Mouse (Mus musculus) limb, embryonic 11.5 days (tissue): ENCODE results near the gene Pigb. TPM values are rescaled to one million over a fixed set of nuclear protein-coding genes. Genes with fewer than 3 reads are reported as not detected.
A peak's percentile ranks its signal among the peaks of the same experiment; 100 is the strongest.

ENCODE experiments used
- ATAC-seq: fragments of 200-750 bp; cut with Nextera tagmentation; 2 replicates; pipeline ENCODE4 v1.8.0; 2017; ENCODE audit warnings: low read depth; ENCODE audit not compliant: insufficient number of reproducible peaks, low FRiP score, low TSS enrichment
- DNase-seq: peaks from one replicate; pipeline ENCODE4 v3.0.0-alpha.2; 2015; ENCODE audit warnings: low spot score
- H3K27ac ChIP-seq: fragments of 300-500 bp; sonication (generic); replicated peaks from 2 replicates; pipeline ENCODE4 v1.5.1; 2014; ENCODE audit warnings: low read depth, mild to moderate bottlenecking, low read length
- H3K27me3 ChIP-seq: fragments of 300-500 bp; sonication (generic); 2 replicates; pipeline ENCODE4 v1.6.1; 2014; ENCODE audit warnings: mild to moderate bottlenecking, low read length, mixed read lengths; ENCODE audit not compliant: control insufficient read depth, insufficient read depth
- H3K36me3 ChIP-seq: fragments of 300-500 bp; sonication (generic); 2 replicates; pipeline ENCODE4 v1.6.1; 2014; ENCODE audit warnings: mild to moderate bottlenecking, low read length, moderate library complexity, mixed read lengths; ENCODE audit not compliant: control insufficient read depth, insufficient read depth
- H3K4me1 ChIP-seq: fragments of 300-500 bp; sonication (generic); 2 replicates; pipeline ENCODE4 v1.6.1; 2014; ENCODE audit warnings: low read length, mixed read lengths; ENCODE audit not compliant: control insufficient read depth, insufficient read depth
- H3K4me2 ChIP-seq: fragments of 300-500 bp; sonication (generic); 2 replicates; pipeline ENCODE4 v1.6.1; 2014; ENCODE audit warnings: low read depth, mild to moderate bottlenecking, moderate library complexity; ENCODE audit not compliant: severe bottlenecking
- H3K4me3 ChIP-seq: fragments of 300-500 bp; sonication (generic); 2 replicates; pipeline ENCODE4 v1.5.1; 2014; ENCODE audit warnings: low read depth, low read length
- H3K9ac ChIP-seq: fragments of 300-500 bp; sonication (generic); 2 replicates; pipeline ENCODE4 v1.6.1; 2014; ENCODE audit warnings: mild to moderate bottlenecking, low read length
- H3K9me3 ChIP-seq: fragments of 300-500 bp; sonication (generic); 2 replicates; pipeline ENCODE4 v1.6.1; 2016; ENCODE audit warnings: low read length; ENCODE audit not compliant: control insufficient read depth
- WGBS: fragments of 180-500 bp; shearing (Covaris S2); extraction: QIAGEN DNeasy Blood & Tissue Kit; methylation state at CpG from one replicate; pipeline ENCODE4 v1.1.7; 2014; 5-methylcytosine and 5-hydroxymethylcytosine counted together
- microRNA-seq: library from miRNA; unstranded; fragments of <30 nt; microRNA quantifications from one replicate; pipeline ENCODE4, GENCODE M21; 2016
- polyA plus RNA-seq: library from polyadenylated mRNA; unstranded; fragments of >200 nt; fragmentation: Nextera tagmentation; extraction: Ambion mirVana; gene quantifications from 2 replicates; pipeline ENCODE4 v1.2.1, GENCODE M21; 2014

Pigb gene
- polyA plus RNA-seq, 1 experiment from 2014 or later = 16.6 TPM

- H3K4me1 ChIP-seq = peaks cover 2% of the 10 kb centered on the region; the same call in 1 of the 2 replicates
- peak within 1 kb of the TSS; percentile 54 for H3K9ac ChIP-seq
- DNase-seq (peak; percentile 89), ATAC-seq (peak; percentile 92)
- 2% methylated on average over 43 of the region's 43 CpGs for WGBS
- H3K27me3 ChIP-seq = no peaks in the 10 kb centered on the region
- peak within 1 kb of the TSS; percentile 59 for H3K4me2 ChIP-seq
- no peak within 1 kb of the TSS; the same call in 1 of the 2 replicates for H3K27ac ChIP-seq
- H3K9me3 ChIP-seq = no peaks in the 10 kb centered on the region
- H3K4me3 ChIP-seq = peak within 1 kb of the TSS; percentile 57
- no peaks in the 10 kb centered on the region for H3K36me3 ChIP-seq
Observed at GRCm38 (mm10) chr9:72958521-72959450, 81.4 kb downstream of the Pigb start, which contains the start of the genes Dyx1c1 and Gm44503. Gene Dyx1c1, plus strand, starts transcription at chr9:72958785. Gene Gm44503, plus strand, starts transcription at chr9:72958852.

Small RNAs within 50 kb of the gene (microRNA-seq; reads per million reads assigned to microRNA genes)
- not detected for gene Gm27353

Other genes starting within 250 kb of the Pigb start
- 2.7 and 3.2 TPM in 2 replicates for gene Prtg, start 233.5 kb downstream of the Pigb start, polyA plus RNA-seq
- gene Pygo1, start 114.7 kb downstream of the Pigb start, polyA plus RNA-seq = 11.4 and 12.4 TPM in 2 replicates
- gene Dyx1c1, start 81.6 kb downstream of the Pigb start, polyA plus RNA-seq = 1.2 and 2.1 TPM in 2 replicates
- gene Gm44503, start 81.5 kb downstream of the Pigb start, polyA plus RNA-seq = 0.47 TPM in 1 of 2 replicates, not detected in the other
- 12.3 and 14.5 TPM in 2 replicates for gene Ccpg1os, start 55.0 kb downstream of the Pigb start, polyA plus RNA-seq
- 14.6 and 15.8 TPM in 2 replicates for gene Ccpg1, start 54.9 kb downstream of the Pigb start, polyA plus RNA-seq
- 2.5 and 2.6 TPM in 2 replicates for gene Rab27a, start 4.5 kb upstream of the Pigb start, polyA plus RNA-seq
- gene Khdc3, start 61.5 kb upstream of the Pigb start, polyA plus RNA-seq = 0.37 TPM in 1 of 2 replicates, not detected in the other
- gene Gm20509, start 62.1 kb upstream of the Pigb start, polyA plus RNA-seq = not detected in 2 replicates
- gene Rsl24d1, start 73.0 kb upstream of the Pigb start, polyA plus RNA-seq = 168 and 180 TPM in 2 replicates